Mouse (Mus musculus) liver (tissue): ENCODE data around the gene Tpcn1.

Source experiments
- DNase-seq: peaks from one replicate; pipeline ENCODE4 v3.0.0-alpha.2; 2020; ENCODE audit warnings: mixed read lengths

Tpcn1 gene

DNA sequence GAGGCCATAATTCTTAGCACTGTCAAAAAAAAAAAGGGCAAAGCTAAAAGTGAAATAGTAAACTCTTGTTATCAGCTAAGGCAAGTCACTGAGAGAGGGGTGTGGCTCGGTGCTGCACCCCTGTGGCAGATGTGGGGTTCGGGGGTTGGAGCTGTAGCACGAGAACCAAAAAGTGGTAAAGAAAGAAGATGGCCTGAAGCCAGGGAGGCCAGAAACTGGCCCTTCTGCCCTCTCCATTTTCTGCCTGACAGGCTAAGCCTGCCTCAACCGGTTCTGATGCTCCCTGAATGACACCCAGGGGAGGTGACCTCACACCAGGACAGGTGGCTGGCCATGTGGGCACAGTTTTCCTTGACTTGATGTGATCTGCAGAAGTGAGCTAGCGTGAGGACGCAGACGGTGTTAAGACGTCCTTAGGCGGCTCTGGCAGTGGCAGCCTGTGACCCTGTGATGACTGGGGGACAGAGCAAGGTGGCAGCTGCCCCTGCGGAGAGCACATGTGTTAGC, 10.5 kb downstream of the Tpcn1 start:
- peak; percentile 89 for DNase-seq

DNA sequence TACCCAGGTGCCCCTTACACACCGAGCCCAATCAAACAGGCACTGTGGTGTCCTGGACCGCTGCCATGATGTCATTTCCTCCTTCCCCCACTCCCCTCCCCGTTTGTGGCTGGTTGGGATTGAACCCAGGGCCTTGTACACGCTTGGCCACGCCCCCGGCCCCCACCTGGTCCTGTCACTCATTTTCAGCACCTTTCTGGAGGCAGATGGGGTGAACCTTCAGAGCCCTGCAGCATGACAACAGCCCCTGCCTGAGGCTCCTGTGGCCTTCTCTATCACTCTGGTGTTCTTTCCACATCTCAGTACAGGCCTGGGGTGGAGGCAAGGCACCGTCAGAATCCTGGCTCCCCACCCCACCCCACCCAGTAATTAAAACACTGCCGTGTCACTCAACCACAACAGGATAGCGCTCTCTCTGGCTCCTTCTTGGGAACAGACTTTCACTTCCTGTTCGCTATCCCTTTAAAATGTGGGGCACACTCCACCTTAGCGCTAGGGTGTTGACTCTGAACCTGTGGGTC, 11.6 kb downstream of the Tpcn1 start:
- DNase-seq: peak; percentile 75

DNA sequence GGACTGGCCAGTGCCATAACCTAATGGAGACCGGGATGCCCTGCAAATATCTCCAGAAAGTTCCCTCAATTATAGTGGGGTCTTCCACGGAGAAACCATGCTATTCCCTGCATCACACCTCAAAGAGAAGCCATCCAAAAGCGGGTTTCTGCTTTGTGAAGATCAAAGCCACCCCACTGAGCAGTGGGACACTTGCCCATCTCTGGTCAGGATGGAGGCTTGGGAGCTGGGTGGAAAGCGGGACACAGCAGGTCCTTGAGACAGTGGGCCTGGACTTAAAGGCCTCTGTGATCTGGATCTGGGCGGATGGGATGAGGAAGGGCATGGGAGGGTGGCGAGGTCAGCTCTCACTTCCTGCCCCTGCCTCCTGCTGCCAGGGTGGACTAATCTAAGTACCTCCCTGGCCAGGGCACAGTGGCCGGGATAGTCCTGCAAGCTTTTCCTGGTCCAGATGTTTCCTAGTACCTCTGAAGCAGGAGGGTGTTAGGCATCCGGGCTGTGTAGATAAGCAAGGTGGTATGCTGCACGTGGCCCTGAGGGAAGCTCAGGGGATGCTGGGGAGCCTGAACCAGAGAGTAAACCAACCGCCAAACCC, 13.9 kb downstream of the Tpcn1 start:
- DNase-seq: no peak

DNA sequence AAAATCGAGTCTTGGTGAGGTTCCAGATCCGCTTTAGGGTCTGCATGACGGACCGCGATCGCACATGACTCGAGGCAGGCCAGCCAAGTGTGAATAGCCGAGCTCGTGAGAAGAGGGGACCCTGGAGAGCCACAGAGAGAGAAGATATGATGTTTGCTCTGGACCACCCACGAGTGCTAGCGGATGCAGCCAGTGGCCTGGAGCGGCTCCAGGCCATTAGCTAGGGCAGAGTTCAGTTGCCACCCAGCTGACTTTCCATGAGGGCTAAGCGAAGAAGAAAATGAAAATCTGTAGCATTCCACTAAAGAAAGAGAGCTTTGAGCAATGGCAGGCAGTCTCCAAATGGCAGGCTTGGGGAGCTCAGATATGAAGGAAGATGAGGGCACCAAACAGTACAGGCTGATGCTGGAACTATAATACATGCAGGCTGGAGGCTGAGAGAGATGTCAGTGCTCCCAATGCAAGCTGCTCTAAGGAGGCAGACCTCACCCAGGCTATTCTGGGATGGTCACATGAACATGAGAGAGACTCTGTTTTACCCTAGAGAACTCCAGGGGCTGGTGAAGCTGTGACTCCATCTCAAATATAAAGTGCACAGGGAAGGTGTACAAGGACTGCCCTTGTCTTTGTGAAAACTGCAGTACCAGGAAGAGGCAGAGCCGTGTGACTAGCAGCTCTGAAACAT, 17.3 kb downstream of the Tpcn1 start:
- DNase-seq: no peak

DNA sequence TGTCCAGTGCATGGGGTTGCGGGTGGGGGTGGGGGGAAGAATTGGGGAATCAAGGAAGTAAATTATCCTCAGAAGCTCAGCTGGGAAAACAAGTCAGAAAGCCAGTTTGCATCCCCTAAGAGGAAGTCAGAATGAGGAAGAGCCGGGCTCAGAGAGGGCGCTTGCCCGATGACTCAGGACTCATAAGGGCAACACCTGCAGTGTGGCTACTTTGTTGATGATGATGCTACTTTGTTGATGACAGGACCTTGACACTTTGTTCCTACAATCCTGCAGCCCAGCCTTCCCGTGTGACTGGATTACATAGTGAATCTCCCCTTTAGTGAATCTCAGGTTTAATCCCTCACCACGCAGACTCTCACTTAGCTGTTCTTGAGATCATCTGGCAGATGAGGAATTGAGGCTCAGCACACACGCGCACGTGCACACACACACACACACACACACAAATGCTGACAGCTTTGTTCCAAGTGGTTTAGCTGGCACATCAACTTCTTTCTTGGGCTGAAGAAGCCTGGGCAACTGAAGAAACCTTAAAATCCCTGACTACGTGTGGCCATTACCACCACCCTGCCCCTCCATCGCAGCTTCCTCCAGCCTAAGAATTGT, 18.1 kb downstream of the Tpcn1 start:
- DNase-seq: no peak

DNA sequence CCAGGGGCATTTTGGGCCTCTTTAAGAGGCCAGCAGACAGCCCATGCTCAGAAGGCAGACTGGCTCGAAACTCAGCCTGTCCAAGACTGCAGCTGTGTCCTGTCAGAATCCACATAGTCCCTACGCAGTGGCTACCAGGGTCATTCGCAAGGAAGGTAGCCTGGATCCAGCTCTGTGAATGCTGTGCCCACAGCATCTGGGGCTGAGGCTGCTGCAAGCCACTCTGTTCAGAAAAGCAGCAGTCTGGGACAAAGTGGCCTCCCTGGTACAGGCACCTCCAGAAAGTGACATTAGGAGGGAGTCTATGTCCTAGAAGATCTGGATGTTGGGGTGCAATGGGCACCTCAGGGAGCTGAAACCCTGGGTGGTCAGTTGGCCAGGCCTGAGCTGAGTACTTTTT, 18.7 kb downstream of the Tpcn1 start:
- no peak for DNase-seq

DNA sequence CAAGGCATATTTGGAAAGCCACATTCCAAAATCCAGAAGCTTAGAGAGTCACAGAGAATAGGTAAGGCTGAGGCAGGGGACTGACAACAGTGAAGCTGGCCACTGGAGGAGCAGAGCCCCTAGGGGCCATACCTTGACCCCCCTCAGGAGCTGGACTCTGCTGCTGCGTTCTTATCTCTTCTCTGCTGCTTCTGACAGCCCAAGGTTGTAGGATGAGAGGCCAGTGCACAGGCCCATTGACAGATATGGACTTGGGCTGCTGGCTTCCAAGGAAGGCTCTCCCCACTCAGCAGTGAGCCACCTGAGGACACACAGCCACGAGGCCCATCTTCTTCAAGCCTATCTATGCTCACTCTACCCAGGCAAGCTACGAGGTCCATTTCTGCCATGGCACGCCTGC, 19.5 kb downstream of the Tpcn1 start:
- no peak for DNase-seq

DNA sequence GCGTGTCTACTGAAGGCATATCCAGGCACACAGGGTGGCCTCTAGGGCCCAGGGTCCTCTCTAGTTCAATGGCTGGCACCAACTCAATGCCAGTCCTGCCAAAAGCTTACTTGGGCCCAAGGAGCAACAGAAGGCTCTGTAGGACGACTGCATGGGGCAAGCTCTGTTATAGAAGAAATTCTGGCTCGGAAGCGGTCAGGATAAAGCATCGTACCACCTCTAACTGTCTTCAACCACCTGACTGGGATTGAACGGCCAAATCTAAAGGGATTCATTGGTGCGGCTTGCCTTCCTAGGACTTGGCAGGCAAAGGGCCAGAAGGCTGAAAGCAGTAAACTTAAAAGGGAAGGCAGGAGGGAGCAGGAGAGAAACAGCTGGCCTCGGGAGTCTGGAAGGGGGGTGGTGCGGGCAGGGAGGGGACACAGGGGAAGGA, 20.1 kb downstream of the Tpcn1 start:
- DNase-seq: no peak

DNA sequence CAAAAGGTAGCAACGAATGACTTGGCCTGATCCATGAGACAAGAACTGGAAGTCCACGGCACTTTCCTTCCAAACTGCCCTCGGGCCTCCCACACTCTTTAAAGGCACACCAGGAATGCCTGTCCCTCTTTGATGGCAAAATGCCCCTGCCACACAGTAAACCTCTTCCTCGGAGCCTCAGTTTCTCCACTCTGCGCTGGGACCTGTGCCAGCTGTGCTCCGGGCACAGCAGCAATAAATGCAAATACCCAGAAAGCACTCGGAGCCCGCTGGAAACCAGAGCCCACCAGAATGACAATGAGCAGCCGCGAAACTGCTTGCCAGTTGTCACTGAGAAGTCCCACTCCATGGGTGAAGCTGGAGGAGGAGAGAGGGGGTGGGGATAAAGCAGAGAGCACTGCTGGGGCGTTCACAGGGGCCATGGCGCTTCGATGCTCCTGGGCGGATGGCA, 20.7 kb downstream of the Tpcn1 start:
- no peak for DNase-seq

DNA sequence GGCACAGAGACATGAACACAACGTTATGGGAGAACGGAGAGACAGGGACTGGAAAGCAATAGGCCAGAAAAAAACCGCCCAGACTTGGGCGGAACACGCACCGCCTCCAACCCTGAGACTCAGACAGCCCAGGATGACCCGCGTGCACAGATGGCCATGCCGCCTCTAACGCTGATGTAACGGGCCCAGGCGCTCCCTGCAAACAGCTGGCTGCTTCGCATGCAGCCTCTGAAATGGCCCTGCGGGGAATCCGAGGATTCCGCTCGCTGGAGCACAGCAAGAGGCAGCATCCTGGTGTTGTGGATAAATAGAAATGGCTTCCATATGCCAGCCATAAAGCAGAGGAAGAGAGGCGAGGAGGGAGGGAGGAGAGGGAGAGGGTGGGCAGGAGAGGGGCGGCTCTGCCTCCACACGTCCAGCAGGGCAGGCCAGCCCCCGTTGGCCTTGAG, 21.2 kb downstream of the Tpcn1 start:
- peak; percentile 43 for DNase-seq

DNA sequence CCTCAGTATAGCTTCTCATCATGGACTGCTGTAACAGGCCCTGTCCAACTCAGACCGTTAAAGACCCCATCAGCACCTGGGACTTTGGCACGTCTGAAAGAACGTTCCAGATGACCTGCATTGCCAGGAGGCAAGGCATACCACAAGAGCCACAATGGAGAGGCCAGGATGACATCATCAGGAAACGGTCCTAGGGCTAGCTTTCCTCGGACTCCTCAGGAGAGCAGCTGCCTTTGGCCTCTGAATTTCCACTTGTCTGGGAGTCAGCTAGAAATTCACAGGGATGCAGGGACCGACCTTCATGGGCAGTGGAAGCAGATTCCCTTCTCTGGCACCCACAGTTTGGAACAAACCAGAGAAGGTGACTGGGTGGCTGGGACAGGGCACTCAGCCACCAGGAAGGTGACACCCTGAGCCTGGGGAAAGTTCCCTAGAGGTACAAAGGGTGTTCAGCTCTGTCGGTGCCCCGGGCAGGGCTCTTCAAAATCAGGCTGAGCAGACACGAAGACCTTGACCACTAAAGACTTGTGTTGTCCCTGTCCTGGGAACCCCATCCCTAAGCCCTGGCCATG, 21.7 kb downstream of the Tpcn1 start:
- DNase-seq: no peak

DNA sequence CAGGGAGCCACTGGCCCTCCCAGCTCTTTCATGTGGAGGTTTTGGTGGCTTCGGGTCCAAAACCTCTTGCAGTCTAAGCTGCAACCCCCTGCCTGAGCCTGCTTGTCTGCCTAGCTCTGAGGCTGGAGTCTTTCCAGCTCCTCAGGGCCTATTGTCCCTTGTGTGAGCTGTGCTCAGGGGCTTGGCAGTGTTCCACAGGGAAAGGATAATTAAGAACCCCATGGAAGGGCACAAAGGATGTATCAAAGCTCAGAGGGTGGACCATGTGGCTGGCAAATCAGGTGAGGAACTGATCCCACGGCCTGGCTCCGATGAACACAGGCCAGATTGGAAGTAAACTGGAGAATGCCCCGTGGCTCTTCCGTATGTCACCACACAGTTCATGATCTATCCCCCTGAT, 22.4 kb downstream of the Tpcn1 start:
- no peak for DNase-seq

DNA sequence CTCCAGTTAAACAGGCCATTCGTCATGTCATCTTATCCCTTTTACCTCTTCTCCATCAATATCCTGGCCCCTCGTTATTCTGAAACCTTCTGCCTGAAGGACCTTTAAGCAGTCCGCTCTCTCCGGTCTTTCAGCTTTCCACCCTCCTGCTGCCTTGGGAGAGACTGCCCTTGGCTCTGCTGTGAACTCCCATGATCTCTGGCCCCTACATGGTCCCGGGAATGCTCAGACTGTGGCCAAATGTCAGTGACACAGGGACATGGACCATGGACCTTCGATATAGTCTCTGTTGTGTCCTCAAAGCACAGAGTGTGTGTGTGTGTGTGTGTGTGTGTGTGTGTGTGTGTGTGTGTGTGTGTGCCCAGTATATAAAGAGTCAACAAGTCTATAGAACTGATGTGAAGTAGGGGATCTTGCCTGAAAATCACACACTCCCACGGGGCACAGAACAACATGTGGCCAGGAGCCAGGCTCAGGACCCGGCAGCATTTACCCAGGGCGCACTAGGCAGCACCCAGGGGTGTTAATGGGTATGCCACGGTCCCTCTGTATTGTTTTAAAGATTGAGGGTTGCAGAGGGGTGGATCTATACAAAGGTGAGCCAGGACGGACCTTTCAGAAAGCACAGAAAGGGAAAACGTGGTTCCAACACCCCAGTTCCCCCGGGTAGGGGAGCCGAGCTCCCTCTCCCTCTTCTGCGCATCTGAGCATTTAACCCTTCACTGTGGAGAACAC, 23.1 kb downstream of the Tpcn1 start:
- no peak for DNase-seq

DNA sequence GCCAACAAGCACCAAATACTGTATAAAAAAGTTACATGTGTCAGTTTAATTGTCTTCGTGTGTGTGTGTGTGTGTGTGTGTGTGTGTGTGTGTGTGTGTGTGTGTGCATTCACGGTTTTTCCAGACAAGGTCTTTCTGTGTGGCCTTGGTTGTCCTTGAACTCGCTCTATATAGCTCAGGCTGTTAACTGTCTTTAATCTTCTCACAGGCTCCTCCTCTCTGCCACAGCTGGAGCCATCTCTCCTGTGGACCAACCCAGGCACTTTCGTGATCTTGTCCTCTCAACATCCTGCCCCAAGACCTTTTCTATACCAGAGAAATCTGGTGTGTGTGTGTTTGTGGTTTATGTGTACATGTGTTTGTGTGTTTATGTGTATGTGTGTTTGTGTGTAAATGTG, 24.6 kb downstream of the Tpcn1 start:
- DNase-seq: no peak

DNA sequence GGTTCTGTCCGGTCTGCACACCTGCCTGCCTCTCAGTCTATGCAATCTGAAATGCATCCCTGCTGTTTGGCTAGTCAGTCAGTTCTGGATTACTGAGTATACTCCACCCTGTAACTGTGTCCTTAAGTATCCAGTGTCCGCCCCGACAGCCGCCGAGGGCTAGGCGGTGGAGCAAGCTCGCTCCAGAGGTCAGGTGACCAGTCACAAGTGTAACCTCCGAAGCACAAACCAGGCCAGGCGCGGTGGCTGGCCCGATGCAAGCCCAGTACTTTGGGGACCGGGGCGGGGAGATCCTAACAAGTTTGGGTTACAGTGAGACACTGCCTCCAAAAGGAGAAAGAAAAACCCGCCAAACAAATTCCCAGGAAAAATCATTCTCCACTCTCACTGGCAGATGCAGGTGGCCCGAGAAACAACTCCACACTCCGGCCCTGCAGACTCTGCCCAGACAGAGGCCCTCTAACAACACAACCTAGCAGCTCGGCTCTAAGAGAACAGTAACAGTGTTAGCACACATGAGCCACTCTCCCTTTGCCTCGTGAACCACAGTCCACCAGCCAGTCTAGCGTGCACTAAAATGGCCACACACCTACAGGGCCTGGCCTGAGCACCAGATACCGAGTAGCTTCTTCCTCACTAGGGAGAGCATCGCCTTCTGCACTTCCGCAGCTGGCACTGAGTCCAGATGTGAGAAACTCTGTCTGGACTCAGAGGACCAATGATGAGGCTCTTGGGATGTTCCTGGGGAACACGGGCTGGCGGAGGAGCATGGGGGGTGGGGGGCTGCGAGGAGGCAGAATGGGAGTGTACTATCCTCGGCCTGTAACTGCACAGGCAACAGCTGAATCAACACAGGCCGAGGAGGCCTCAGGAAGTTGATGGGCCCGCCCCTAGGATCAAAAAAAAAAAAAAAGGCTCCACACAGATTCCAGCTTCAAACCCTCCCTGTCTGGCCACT, 25.2 kb downstream of the Tpcn1 start:
- peak; percentile 45 for DNase-seq

DNA sequence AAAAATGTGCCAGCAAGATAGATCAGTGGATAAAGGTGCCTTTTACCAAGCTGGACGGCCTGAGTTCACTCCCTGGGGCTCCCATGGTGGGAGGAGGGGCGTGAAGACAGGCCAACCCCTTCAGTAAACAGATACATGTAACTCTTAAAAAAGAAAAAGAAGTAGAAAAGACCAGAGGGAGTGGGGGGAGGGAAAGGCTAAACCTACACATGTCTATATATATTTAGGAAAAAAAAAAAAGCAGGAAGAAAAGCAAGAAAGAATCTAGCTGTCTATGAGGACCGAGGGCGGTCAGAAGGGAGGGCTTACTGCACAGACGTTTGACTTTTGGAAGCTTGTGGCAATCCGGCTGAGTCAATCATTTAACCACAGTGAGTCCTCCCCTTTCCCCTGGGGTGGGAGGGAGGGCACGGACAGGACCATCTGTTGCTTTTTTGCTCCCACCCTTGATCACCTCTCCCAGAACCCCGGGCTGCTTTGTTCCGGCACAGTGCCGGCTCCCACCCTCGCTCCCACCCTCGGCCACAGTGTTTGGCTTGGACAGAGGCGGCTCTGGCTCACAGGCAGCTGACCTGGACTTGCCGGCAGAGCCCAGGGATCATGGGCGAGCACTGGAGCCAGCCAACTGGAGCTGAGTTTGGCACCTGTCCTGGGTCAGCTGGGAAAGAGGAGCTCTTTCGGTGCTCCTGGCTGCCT, 27.7 kb downstream of the Tpcn1 start:
- peak; percentile 68 for DNase-seq

DNA sequence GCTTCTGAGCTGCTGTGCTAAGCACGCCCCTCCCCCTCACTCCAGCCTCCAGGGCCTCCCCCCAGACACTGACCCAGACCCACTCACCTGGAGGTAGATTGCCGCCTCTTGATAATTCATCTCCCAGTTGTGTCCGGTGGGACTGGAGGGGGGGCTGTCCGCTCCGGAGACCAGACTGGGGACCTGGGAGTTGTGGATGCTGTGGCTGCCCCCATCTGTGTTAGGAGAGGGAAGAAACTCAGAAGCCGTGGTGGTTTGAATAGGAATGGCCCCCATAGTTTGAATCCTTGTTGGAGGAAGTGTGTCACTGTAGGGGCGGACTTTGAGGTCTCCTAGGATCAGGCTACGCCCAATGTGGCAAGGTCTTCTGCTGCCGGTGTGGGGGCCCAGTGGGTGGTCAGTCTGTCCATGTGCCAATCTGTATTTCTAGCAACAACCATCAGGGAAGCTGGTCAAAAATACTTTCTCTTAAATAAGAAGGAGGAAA, 28.3 kb downstream of the Tpcn1 start:
- no peak for DNase-seq

DNA sequence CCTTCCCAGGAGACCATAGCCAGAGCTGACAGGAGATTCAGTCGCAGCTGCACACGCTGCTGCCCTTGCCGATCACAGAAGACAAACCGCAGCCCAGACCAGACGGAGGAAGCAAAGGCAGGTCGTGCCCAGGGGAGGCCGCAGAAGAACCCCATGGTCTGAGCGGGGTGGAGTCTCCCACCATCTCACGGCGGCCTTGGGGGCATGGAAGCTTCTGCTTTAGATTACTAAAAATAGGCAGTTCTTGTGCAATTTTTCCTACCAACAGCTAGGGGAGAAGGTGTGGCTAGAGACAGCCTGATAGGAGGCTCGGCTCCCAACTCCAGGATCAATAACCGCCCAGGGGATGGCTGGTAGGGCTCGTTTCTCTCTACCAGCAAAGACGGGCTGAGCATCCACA, 29.7 kb downstream of the Tpcn1 start:
- peak; percentile 61 for DNase-seq

DNA sequence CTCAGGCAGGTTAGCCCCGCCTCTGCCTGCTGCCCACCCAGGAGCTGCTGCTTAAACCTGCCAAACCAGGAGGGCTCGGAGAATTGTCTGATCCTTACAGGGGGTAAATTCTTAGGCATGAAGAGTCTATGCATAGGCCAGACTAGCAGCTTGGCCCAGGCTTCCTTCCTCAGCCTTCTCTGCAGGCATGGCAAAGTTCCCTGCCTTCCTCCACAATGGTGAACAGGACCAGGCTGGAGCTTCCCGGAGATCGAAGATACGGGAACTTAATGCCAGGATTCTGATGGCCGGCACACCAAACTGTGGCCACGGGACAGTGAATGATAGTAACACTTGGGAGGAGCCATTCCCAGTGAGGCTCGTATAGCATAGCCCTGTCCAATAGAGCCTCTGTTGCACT, 30.4 kb downstream of the Tpcn1 start:
- DNase-seq: no peak

DNA sequence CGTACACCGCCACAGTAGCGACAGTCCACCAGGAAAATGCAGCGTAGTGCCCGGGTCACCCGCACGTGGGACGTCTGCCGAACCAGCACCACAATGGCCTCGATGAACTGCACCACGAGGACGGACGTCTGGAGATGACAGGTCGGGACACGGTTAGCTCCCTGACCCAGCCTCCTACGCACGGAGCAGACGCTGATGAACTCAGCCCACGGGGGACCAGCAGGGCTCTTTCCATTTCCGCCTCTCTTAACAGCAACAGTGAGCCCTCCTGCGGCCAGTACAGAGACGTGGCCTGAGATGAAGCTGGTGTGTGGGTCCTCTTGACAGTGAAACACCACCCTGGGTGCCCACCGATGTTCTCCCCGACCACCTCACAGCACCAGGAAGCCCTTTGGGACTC, 32.6 kb downstream of the Tpcn1 start:
- DNase-seq: no peak

DNA sequence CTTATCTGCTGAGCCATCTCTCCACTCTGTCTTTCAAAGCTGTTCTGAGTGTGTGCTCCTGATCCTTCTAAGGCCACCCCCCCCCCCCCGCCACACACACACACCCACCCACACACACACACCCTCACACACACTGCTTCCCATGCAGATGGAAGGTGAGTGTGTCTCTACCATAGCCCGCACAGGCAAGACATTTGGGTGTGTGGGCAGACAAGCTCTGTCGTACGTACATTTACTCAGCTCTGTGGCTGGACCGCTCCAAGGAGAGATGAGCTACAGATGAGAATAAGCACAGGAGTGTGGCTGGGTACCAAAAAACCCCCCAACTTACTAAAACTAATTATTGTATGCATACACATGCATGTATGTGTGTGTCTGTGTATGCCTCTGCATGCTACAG, 37.8 kb downstream of the Tpcn1 start:
- no peak for DNase-seq
